ENCODE assay signal across 9 mouse cellular contexts in the genomic region with DNA sequence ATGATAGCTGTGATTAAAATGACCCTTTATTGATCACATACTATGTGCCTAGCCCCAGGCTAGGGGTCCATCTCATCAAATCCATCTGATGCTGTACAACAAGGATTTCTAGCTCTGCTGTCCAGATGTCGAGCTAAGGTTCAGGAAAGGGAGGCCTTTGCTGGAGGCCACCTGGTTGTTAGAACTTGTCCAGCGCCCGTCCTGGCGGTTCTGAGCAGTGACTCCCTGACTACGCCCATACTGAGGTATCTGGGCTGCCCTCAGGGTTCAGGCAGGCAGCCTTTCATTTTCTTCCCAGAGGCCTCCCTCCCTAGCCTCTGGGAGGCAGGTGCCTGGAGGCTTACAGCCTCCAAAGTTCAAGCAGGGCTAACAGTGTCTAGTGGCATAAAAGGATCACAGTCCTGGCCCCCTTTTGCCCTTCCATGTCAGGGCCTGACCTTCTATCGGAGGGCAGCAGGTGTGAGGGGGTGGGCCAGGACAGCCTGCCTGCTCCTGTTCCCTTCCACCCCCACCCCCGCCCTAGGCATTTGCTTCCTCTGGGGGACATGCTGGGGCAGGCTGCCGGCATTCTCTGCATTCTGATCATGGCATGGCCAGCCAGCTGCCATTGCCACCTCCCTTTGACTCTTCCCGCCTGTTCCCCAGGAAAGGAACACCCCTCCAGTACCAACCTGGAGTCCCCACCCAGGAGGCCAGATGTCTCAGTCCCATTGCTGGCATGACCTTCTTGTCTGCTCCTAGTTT. TPM values are rescaled to one million over a fixed set of nuclear protein-coding genes. Genes with fewer than 3 reads are reported as not detected.
A peak's percentile ranks its signal among the peaks of the same experiment; 100 is the strongest.
DNase-seq lines count a peak whose midpoint lies in the region; ATAC-seq lines count a peak whose summit lies in the region.
"Had no signal": no experiment of that assay in that cellular context is flagged by ENCODE, and none has a peak within 500 bp of the region (broad histone marks: within the 10 kb centered on the region; RNA-seq: fewer than 3 reads in every experiment).

No protein-coding gene starts in this region.

- no peaks in the 10 kb centered on the region for H3K9me3 ChIP-seq in kidney, embryonic 15.5 days (replicated peaks)
- H3K9me3 ChIP-seq in embryonic facial prominence, embryonic 10.5 days = no peaks in the 10 kb centered on the region
- H3K9me3 ChIP-seq in midbrain, embryonic 16.5 days (replicated peaks; ENCODE audit: control insufficient read depth, low read length, poor library complexity, severe bottlenecking) = no peaks in the 10 kb centered on the region

- ATAC-seq in kidney, embryonic 15.5 days (replicated peaks; ENCODE audit: low FRiP score) = no peak
- no peak for ATAC-seq in midbrain, embryonic 16.5 days
- ATAC-seq: Patski had no signal

- peak overlapping the region; percentile 66; the same call in 1 of the 2 replicates for H3K27ac ChIP-seq in kidney, embryonic 15.5 days
- peak overlapping the region; percentile 73 for H3K27ac ChIP-seq in embryonic facial prominence, embryonic 10.5 days (replicated peaks)
- peak overlapping the region; percentile 28; the same call in 1 of the 2 replicates for H3K27ac ChIP-seq in midbrain, embryonic 16.5 days (ENCODE audit: low read length)

- H3K4me3 ChIP-seq in kidney, embryonic 15.5 days (replicated peaks) = no peak overlapping the region
- peak overlapping the region; percentile 21 for H3K4me3 ChIP-seq in embryonic facial prominence, embryonic 10.5 days
- no peak overlapping the region for H3K4me3 ChIP-seq in midbrain, embryonic 16.5 days (ENCODE audit: low read depth, low read length)

- no peaks in the 10 kb centered on the region for H3K27me3 ChIP-seq in kidney, embryonic 15.5 days
- no peaks in the 10 kb centered on the region for H3K27me3 ChIP-seq in embryonic facial prominence, embryonic 10.5 days (replicated peaks; ENCODE audit: low read depth, poor library complexity, severe bottlenecking)
- no peaks in the 10 kb centered on the region for H3K27me3 ChIP-seq in midbrain, embryonic 16.5 days (ENCODE audit: control insufficient read depth, insufficient read depth, low read depth, low read length)
- H3K27me3 ChIP-seq: Patski had no signal

- H3K9ac ChIP-seq in kidney, embryonic 15.5 days = no peak overlapping the region
- H3K9ac ChIP-seq in midbrain, embryonic 16.5 days (ENCODE audit: low read depth, low read length) = peak overlapping the region; percentile 49

- H3K4me2 ChIP-seq in kidney, embryonic 15.5 days = no peak overlapping the region
- no peak overlapping the region for H3K4me2 ChIP-seq in midbrain, embryonic 16.5 days (ENCODE audit: low read length)

- DNase-seq in kidney, adult 9 months = no peak
- DNase-seq in embryonic facial prominence, embryonic 10.5 days (ENCODE audit: low spot score) = peak; percentile 62
- DNase-seq in heart, postnatal 4 days = peak; percentile 42
- DNase-seq in adrenal gland, postnatal 10 days = no peak
- no peak for DNase-seq in testis, postnatal 14 days (ENCODE audit: low spot score)
- no peak for DNase-seq in thymus, postnatal 4 days

- WGBS in kidney, embryonic 15.5 days = 47% methylated on average over 9 of the region's 9 CpGs
- WGBS in embryonic facial prominence, embryonic 10.5 days = 45% methylated on average over 9 of the region's 9 CpGs
- WGBS in midbrain, embryonic 16.5 days = 61% methylated on average over 9 of the region's 9 CpGs

- peaks cover 73% of the 10 kb centered on the region for H3K4me1 ChIP-seq in kidney, embryonic 15.5 days
- peaks cover 67% of the 10 kb centered on the region for H3K4me1 ChIP-seq in embryonic facial prominence, embryonic 10.5 days
- peaks cover 53% of the 10 kb centered on the region for H3K4me1 ChIP-seq in midbrain, embryonic 16.5 days (ENCODE audit: control insufficient read depth, insufficient read depth, low read length)

- peaks cover 31% of the 10 kb centered on the region for H3K36me3 ChIP-seq in kidney, embryonic 15.5 days
- peaks cover 32% of the 10 kb centered on the region for H3K36me3 ChIP-seq in embryonic facial prominence, embryonic 10.5 days (replicated peaks)
- peaks cover 27% of the 10 kb centered on the region for H3K36me3 ChIP-seq in midbrain, embryonic 16.5 days (ENCODE audit: control insufficient read depth, insufficient read depth, low read length)

RNA-seq across cellular contexts. Expression of a gene that starts 8.2 kb away (rescaled TPM):
- 28.2 and 32.4 TPM in 2 replicates for polyA plus RNA-seq in kidney, embryonic 15.5 days (2015; fragmentation: Nextera tagmentation; extraction: Ambion mirVana)
- polyA plus RNA-seq in embryonic facial prominence, embryonic 10.5 days (2016; fragmentation: Nextera tagmentation; extraction: Ambion mirVana) = 17.1 and 21.4 TPM in 2 replicates
- 100 to 1,000 TPM; 108 to 109 TPM for total RNA-seq in heart, postnatal 4 days (2021)
- 33.8 and 38.8 TPM in 2 replicates for polyA plus RNA-seq in midbrain, embryonic 16.5 days (2015; fragmentation: Nextera tagmentation; extraction: Ambion mirVana)
- total RNA-seq in adrenal gland, postnatal 10 days (2021) = 100 to 1,000 TPM in 1 of 2 experiments, 10 to 100 TPM in 1; 92.7 to 116 TPM

RNA-seq across cellular contexts. Expression of a gene that starts 22.1 kb away (rescaled TPM):
- 181 and 191 TPM in 2 replicates for polyA plus RNA-seq in kidney, embryonic 15.5 days (2015; fragmentation: Nextera tagmentation; extraction: Ambion mirVana)
- 281 and 301 TPM in 2 replicates for polyA plus RNA-seq in embryonic facial prominence, embryonic 10.5 days (2016; fragmentation: Nextera tagmentation; extraction: Ambion mirVana)
- 10 to 100 TPM; 37.5 to 38.4 TPM for total RNA-seq in heart, postnatal 4 days (2021)
- 672 and 703 TPM in 2 replicates for polyA plus RNA-seq in midbrain, embryonic 16.5 days (2015; fragmentation: Nextera tagmentation; extraction: Ambion mirVana)
- 10 to 100 TPM; 38.1 to 39.7 TPM for total RNA-seq in adrenal gland, postnatal 10 days (2021)

RNA-seq across cellular contexts. Expression of a gene that starts 25.2 kb away (rescaled TPM):
- 16.9 and 17.9 TPM in 2 replicates for polyA plus RNA-seq in kidney, embryonic 15.5 days (2015; fragmentation: Nextera tagmentation; extraction: Ambion mirVana)
- polyA plus RNA-seq in embryonic facial prominence, embryonic 10.5 days (2016; fragmentation: Nextera tagmentation; extraction: Ambion mirVana) = 10.9 and 11.5 TPM in 2 replicates
- 10 to 100 TPM; 47.5 to 53.2 TPM for total RNA-seq in heart, postnatal 4 days (2021)
- polyA plus RNA-seq in midbrain, embryonic 16.5 days (2015; fragmentation: Nextera tagmentation; extraction: Ambion mirVana) = 2.3 and 2.8 TPM in 2 replicates
- 10 to 100 TPM; 33.0 to 42.3 TPM for total RNA-seq in adrenal gland, postnatal 10 days (2021)

RNA-seq across cellular contexts. Expression of a gene that starts 25.5 kb away (rescaled TPM):
- 0.90 and 1.0 TPM in 2 replicates for polyA plus RNA-seq in kidney, embryonic 15.5 days (2015; fragmentation: Nextera tagmentation; extraction: Ambion mirVana)
- 0.82 and 0.88 TPM in 2 replicates for polyA plus RNA-seq in embryonic facial prominence, embryonic 10.5 days (2016; fragmentation: Nextera tagmentation; extraction: Ambion mirVana)
- not detected for total RNA-seq in heart, postnatal 4 days (2021)
- polyA plus RNA-seq in midbrain, embryonic 16.5 days (2015; fragmentation: Nextera tagmentation; extraction: Ambion mirVana) = 4.3 and 5.6 TPM in 2 replicates
- total RNA-seq in adrenal gland, postnatal 10 days (2021) = not detected

RNA-seq across cellular contexts. Expression of a gene that starts 30.2 kb away (rescaled TPM):
- 0.68 and 0.87 TPM in 2 replicates for polyA plus RNA-seq in kidney, embryonic 15.5 days (2015; fragmentation: Nextera tagmentation; extraction: Ambion mirVana)
- polyA plus RNA-seq in embryonic facial prominence, embryonic 10.5 days (2016; fragmentation: Nextera tagmentation; extraction: Ambion mirVana) = 0.85 and 1.0 TPM in 2 replicates
- total RNA-seq in heart, postnatal 4 days (2021) = not detected
- polyA plus RNA-seq in midbrain, embryonic 16.5 days (2015; fragmentation: Nextera tagmentation; extraction: Ambion mirVana) = 83.8 and 98.0 TPM in 2 replicates
- total RNA-seq in adrenal gland, postnatal 10 days (2021) = 1 to 10 TPM; 1.1 to 2.2 TPM

Comparison
In these comparisons a context has a peak if more than half of its experiments do, and no peak if none do; other contexts are left out.
1. DNase-seq: peak in embryonic facial prominence, embryonic 10.5 days (single experiment) and heart, postnatal 4 days (single experiment); none in kidney, adult 9 months (single experiment), adrenal gland, postnatal 10 days (single experiment), testis, postnatal 14 days (single experiment) and thymus, postnatal 4 days (single experiment).
2. Peak in every context shown above with its lines, with median percentiles within 50 percentile points of each other: H3K27ac ChIP-seq.